Mouse (Mus musculus) spleen, embryonic (tissue): Measurements from ENCODE around the gene Lars2.
"Not testable (repeated sequence)": the region's sequence is repeated elsewhere in the genome, so short reads cannot be mapped to it uniquely, and the experiment has no call there.

Source experiments
- CTCF ChIA-PET: fragments of 350-600 bp; sonication (Branson Sonifier 250); formaldehyde crosslinking; loops from one replicate; lab custom pipeline; 2022; lab: Charles Lee

The Lars2 gene

DNA sequence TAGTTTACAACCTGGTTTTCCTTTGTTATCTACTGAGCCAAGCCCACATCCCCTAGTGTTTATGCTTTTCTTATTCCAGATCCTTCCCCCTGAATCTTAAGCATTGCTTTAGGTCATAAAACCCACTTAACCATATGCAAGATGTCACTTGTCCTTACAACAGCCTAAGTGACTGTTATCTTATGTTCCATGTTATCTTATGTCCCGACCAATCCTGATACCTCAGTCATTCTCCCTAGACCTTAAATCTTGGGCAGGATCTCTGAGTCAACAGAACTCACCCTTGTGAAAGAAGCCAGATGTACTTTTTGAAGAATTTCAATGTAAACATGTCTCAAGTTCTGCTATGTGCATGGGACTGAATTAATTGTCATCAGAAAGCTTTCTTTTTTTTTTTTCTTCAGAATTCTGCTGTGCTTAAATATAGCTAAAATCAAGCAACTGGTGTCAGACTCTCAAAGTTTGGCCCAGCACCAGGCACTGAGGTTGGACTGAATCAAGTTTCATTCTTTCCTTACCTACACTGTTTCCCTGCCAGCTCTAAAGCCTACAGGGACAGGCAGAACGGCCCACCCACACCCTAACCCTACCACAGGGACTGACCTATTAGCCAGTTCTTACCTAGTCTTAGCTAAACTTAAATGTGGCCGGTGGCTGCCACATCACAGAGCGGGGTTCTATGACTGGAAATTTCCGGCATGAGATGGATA lies 24.6 kb downstream of the Lars2 start:
- CTCF ChIA-PET: interaction anchor here (0.8 kb wide), 1 partner anchor 14 kb away, joined by 4 read pairs; no protein-coding TSS in a partner anchor

DNA sequence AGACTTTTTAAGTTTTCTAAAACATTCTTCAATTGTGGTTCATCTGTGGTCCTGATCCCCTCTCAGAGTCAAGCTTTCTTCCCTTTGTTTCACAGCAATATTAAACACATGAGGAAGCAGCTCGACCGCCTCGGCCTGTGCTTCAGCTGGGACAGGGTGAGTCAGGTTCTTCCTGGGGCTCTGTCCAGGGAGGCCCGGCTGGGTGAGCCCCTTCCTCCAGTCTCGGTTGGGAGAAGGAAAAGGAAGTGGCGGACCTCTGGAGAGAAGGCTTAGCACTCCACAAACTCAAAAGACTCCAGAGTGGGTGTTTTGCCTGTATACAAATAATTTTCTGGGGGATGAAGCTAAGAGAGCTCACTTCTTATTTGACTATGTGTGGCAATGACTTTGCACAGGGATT lies 28.1 kb downstream of the Lars2 start:
- CTCF ChIA-PET: no interaction called here

DNA sequence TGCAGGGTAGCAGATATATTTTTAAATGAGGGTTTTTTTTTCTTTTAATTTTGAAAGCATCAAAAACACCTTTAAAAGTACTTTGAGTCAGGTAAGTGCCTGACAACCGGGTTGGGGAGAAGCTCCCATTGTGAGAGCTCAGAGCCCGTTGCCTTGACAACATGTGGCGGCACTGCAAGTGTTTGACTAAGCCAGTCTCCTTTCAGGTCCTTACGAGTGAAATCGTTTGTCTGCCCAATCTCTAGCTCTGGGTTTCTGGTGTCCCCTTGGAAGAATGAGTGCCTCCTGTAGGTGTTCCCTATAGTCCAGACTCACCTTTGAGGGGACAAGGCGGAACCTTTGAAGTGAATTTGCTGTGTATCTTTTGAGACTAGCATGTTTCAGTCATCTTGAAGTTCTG lies 31.0 kb downstream of the Lars2 start:
- CTCF ChIA-PET: no interaction called here

DNA sequence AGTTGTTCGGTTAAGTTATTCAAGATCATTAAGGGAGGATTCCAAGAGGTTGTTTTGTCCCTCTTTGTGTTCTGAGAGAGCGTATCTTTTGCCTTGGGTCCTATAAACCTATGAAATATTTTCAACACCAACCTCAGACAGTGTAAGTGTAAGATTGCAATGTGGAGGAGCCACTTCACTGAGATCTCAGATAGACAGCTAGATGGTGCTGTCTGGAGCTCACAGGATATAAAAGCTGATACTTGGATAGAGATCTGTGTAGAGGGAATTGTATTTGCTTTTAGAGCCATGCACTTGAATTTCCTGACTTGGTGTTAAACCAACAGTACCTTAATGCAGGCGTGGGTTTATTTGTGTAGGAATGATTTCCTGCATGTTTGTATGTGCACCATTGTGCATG lies 35.5 kb downstream of the Lars2 start:
- CTCF ChIA-PET: no interaction called here

DNA sequence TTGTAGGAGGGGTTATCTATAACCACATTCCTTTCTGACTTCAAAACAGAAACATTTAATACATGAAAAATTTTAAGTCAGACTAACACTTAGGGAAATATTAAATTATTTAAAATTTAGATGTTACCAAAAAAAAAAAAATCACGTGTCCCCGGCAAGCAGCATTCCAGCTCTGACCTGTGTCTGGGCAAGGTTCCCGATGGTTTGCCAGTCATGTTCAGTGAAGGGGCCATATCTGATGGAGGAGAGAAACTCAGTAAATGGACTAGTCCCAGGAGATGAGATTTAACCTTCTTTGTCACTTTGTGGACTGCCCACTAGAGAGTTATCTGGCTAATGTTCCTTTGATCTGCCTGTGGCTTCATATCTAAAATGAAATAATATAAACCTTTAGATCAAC lies 36.3 kb downstream of the Lars2 start:
- CTCF ChIA-PET: interaction anchor here (0.6 kb wide), 1 partner anchor 70 kb away, joined by 4 read pairs; no protein-coding TSS in a partner anchor

DNA sequence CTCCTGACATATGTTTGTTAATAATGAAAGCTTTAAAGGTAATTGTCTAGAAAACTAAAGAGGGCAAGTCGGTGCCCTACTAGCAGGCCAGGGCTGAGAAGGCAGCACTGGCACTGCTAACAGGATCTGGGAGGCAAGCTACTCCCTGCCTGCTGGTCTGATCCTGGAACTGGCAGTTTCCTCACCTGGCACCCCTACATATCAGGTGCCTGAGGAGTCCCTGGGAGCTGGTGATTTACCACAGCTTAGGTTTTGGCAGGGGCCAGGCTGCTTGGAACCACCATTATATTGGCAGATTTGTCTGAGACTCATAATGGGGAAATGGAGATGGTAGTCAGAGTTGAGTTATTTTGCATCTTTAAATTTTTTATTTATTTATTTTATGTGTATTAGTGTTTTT lies 38.5 kb downstream of the Lars2 start:
- CTCF ChIA-PET: interaction anchor here (0.9 kb wide), 1 partner anchor 14 kb away, joined by 4 read pairs; no protein-coding TSS in a partner anchor

DNA sequence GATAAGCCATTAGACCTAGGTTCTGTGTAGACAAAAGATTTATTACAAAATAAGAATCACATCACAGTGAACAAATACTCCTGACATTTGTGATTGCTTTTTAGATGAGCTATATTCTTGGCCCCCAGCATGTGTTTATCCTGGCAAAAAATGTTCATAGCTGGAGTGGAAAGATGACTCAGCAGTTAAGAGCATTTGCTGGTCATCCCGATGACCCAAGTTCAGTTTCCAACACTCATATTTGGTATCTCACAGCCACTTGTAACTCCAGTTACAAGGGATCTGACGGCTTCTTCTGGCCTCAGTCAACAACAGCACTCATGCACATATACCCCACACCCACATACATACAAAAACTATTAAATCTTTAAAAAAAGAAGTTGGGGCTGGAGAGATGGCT lies 42.0 kb downstream of the Lars2 start:
- CTCF ChIA-PET: no interaction called here

DNA sequence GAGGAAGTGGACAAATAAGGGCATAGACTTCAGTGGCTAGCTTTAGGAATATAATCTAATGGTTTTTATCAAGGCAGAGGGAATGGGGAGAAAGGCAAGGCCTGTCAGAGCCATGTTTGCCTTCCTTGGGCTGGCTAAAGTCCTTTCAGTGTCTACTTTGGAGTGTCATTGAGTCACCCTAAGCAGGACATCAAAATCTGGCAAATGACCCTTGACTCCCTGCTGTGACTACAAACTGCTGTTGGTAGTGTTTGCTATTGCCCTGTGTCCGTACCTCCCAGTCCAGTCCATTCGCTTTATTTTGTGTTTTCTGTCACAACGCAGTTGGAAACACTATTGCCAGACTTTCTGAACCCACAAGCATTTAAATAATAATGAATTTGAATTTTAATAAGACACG lies 63.1 kb downstream of the Lars2 start:
- CTCF ChIA-PET: no interaction called here

DNA sequence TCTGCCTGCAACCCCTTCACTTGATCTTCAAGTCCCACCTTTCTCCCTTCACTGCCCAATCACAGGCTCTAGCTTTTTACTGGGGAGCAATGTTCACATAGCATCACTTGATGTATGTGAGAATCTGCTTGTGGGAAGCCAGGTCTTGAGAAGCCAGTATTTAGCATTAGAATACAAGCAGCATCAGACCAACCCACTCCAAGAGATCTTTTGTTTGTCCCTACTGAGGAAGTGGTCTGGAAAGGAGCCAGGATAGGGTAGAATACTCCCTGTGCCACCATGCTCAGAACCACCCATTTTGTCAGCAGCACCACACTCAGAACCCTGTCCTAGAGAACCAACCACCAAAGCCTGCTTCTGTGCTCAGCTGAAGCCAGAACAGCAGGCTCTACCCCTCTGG lies 64.2 kb downstream of the Lars2 start:
- CTCF ChIA-PET: interaction anchor here (0.5 kb wide), 1 partner anchor 103 kb away, joined by 3 read pairs; no protein-coding TSS in a partner anchor

DNA sequence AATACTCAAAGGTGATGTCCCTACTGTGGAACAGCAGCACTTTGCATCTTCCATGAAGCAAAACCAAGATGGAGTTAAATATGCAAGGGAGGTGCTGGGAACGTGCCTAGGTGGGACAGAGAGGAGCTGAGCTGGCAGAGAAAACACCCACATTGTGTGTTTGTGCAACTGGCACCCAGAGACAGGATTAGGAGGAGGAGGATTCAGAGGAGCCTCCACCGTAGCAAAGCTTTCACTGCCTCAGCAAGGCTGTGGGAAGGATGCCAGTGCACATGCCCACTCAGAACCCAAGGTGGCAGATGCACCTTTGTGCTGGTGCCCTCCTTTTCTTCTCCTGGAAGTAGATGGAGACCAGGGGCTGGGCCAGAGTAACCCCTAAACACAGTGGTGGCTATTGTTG lies 71.5 kb downstream of the Lars2 start:
- CTCF ChIA-PET: no interaction called here

DNA sequence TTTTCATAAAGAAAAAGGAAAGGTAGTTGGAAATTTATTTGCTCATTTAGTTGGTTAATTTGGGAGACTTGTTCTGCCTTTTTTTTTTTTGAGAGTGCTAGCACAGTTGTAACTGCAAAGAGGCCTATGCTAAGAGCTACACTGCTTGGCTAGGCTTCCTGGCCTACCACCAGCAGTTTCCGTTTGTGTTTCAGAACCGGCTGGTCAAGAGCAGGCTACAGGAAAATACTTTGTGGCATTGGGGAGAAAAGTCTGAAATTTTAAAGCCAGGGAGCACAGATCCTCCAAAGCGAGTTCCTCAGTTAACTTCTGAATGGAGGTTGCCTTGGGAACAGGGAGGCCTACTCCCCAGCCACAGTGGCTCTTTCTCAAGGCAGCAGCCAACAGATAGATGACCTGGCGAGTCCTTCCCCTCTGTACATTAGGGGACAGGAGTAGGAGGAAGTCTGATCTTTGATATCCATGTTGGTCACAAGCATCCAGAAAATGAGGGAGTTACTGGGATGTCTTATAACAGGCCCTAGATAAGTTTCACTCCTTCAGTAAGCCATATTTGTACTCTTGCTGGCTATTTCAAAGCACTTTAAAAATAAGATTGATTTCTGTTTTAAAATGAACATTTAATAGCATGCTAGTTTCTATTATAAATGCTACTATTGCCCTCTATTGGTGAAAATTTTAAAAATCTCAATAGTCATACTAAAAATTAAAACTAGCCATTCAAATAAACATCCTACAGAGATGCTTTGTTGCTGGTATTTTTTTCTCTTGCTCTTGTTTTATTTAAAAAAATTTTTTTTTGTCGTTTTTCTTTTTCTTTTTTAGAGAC lies 73.7 kb downstream of the Lars2 start:
- CTCF ChIA-PET: no interaction called here

DNA sequence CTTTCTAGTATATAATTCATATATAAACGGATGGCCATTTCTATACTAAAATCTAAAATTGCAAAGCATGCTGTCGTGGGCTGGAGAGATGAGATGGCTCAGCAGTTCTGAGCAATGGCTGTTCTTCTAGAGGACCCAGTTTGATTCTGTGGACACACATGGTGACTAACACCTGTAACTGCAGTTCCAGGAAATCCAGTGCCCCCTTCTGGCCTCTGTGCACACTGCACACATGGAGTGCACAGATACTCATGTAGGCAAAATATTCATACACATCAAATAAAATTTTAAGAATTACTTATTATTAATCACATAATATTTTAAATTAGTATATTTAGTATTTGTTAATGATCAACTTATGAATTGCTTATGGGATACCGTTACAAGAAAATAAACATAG lies 80.4 kb downstream of the Lars2 start:
- CTCF ChIA-PET: not testable (repeated sequence)

DNA sequence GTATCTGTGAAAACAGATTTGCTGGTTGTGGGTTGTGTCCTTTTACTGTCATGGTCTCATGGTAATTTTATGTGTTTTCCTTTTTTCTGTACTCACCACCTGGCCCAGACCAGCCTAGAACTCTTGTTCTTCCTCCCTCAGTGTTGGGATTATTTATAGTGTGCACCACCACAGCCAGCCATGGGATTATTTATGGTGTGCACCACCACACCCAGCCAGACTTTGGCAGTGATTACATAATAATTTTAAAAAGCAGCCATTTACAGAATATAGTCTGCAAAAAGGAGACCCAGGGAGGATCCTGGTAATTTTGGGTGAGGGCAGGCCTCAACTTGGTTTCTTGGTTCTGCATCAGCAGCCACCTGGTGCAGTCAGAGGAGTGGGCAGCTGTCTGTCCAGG lies 81.9 kb downstream of the Lars2 start:
- CTCF ChIA-PET: no interaction called here

DNA sequence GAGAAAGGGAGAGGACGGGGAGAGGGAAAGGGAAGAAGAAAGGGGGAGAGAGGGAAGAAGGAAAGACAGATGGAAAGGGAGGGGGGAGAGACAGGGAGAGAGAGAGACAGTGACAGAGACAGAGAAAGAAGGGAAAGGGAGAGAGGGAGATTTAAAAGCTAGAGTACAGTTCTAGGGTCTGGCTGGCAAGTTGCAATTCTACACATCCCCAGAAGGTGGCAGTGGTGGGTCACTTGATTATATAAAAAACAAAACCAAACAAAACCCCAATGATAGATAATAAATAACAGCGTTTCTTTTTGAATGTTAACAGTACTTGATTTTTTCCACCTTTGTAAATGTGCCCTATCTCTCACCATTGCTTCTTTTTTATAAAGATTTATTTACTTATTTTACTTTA lies 83.4 kb downstream of the Lars2 start:
- CTCF ChIA-PET: interaction anchor here (0.7 to 1.0 kb wide), 3 partner anchors 73 to 478 kb away, joined by 3 to 4 read pairs (median 3); no protein-coding TSS in a partner anchor

DNA sequence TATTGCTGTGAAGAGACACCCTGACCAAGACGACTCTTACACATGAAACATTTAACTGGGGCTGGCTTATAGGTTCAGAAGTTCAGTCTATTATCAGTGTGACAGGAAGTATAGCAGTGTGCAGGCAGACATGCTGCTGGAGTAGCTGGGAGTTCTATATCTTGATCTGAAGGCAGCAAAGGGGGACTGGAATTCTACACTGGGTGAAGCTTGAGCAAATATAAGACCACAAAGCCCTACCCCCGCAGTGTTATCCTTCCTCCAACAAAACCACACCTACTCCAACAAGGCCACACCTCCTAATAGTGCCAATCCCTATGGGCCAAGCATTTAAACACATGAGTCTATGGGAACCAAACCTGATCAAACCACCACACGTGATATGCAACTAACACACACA lies 85.0 kb downstream of the Lars2 start:
- CTCF ChIA-PET: no interaction called here

DNA sequence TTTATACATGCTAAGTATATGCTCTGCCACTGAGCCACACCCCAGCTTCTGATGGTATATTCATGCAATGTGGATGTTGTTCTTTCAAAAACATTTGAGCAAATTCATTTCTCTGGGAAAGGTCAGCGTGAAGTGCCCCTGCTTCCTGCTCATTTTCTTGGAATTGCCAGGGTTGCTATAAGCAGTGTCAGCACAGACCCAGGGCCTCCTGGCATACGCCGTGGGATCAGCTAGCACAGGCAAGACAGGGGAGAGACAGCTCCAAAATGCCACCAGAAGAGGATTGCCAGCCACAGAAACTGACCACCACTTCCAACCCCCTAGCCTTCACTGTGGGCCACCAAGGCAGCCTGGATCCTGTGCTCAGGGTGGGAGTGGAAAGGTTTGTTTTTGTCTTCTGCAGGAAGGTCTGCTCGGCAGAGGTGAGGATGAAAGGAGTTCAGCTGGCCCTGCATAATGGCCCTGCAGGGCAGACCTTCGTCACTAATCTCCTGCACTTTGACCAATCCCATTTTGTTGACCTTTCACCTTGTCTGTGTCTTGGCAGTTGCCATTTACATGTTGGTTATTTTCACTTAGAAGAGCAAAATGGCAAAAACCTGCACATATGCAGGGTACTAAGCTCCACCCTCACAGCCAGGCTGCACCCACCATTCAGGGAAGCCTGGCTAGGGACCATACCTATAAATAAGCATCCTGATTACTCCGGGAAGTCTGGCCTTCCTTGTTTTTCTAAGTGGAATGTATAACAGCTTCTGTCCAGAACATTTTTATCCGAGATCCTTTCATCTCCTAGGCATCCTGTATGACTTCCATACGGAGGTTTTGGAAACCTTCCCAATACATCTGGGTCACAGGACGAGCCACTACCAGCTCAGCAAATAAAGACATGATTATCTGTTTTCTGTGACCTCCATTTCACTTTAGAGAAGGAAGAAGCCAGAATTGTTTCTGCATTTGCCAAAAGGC lies 90.2 kb downstream of the Lars2 start:
- CTCF ChIA-PET: no interaction called here

DNA sequence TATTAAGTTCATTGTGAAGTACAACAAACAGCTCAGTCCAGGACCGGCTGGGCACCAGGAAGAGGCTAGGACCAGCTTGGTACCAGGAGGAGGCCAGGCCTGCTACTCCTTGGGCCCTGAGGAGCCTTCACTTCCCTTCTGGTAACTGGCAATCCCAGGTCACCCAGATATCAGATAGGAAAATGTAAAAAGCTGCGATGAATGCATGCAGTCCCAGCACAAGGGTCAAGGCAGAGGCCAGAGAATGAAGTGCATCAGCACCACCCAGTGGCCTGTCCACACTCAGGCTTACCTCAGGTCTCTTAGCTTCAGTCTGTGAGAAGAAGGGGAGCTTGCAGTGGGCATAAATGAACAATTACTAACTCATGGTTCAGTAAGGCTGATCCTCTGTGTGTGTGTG lies 90.9 kb downstream of the Lars2 start:
- CTCF ChIA-PET: no interaction called here

DNA sequence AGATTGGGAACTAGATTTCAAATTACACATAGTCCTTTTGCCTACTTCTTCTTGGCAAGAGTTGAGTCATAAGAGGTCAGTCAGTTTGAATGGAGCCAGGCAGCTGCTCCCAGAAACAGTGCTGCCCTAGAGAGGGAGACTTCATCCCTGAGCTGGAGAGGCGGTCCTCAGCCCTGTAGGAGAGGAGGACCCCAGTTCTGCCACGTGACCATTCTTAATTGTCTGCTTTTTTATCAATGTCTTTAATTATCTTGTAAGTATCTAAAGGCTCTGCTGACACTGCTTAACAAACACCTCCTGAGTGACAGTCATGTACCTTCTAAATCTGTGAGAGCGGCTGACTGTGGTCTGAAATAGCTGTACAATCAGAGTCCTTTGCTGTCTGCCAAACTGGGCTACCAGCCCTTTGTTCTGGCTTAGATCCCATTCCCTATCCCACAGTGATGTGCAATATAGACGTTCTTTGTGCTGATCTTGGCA lies 100.5 kb downstream of the Lars2 start:
- CTCF ChIA-PET: no interaction called here

DNA sequence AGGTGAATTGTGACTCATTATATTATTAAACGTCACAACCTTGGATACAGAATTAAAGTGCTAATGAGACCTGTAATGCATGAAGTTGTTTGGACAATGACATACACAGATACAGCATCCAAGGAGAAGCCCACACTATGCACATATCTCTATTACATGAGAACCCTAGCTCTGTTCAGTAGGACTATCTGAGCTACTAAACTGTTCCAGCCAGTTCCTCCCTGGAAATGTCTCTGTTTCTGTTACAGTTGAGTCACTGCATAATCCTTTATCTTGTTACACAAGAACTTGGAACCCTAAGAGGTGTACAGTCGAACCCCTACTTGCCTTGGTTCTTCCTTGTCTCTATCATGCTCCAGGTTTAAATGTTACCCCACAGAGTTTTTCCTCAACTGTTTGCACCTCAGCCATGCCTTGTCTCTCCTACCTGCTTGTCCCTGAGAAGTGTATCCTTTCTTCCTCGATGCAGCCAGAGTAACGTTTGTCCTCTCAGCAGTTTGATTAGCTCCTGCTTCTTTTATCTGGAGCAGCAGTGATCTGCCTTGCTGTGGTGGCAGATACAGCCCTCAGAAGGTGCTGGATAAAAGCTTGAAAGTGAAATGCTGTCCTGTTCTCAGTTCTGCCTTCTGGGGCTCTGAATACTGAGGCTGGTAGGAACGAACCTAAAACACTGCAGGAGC lies 101.8 kb downstream of the Lars2 start:
- CTCF ChIA-PET: no interaction called here

DNA sequence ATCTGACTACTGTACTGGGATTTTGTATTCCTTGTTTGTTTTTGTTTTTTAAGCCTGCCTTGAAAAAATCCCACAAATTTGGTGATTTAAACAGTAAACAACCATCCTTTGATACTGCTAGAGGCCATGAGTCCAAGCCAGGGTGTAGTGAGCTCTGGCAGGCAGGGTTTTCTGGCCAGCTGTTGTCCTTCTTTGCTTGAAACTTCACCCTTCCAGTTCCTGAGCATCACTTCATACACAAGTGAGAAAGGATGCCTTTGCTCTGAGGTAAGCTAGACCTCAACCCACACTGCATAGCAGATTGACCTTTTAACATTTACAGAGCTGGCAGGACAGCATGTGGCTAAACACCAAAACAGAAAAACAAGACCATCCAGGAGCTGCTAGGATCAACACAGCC lies 102.4 kb downstream of the Lars2 start:
- CTCF ChIA-PET: no interaction called here

DNA sequence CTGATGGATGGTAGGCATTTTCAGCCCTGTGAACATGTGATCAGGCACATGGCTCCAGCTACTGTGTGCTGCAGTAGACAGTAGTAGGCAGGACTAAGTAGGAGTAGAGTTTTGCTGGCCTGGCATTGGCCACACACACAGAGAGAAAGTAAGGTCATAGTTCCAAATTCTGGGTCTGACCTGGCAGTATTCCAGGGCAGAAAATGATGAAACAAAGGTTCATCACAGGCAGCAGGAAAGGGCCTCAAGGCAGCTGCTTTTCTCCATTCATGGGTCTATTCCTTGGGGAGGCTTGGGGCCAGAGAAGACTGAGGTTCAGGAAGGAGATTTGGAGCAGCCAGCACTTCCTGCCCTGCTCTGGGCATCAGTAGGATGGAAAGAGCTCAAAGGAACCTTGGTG lies 106.7 kb downstream of the Lars2 start:
- CTCF ChIA-PET: no interaction called here
